Mouse (Mus musculus) kidney, embryonic 14.5 days (tissue): ENCODE measurements around the gene Fam160a1. TPM values are rescaled to one million over a fixed set of nuclear protein-coding genes. Genes with fewer than 3 reads are reported as not detected.

ENCODE experiments used
- ATAC-seq: fragments of 200-750 bp; cut with Nextera tagmentation; 2 replicates; pipeline ENCODE4 v1.8.0; 2017; ENCODE audit warnings: moderate number of reproducible peaks, mild to moderate bottlenecking, moderate TSS enrichment, moderate library complexity; ENCODE audit not compliant: low FRiP score, low TSS enrichment
- H3K27ac ChIP-seq: fragments of 300-500 bp; sonication (generic); 2 replicates; pipeline ENCODE4 v1.5.1; 2014; ENCODE audit warnings: low read depth, mild to moderate bottlenecking, low read length, moderate library complexity, mixed read lengths
- H3K27me3 ChIP-seq: fragments of 300-500 bp; sonication (generic); 2 replicates; pipeline ENCODE4 v1.6.1; 2014; ENCODE audit warnings: mild to moderate bottlenecking, low read length; ENCODE audit not compliant: control insufficient read depth, insufficient read depth
- H3K36me3 ChIP-seq: fragments of 300-500 bp; sonication (generic); 2 replicates; pipeline ENCODE4 v1.6.1; 2014; ENCODE audit warnings: low read length, mixed read lengths; ENCODE audit not compliant: control insufficient read depth, insufficient read depth
- H3K4me1 ChIP-seq: fragments of 300-500 bp; sonication (generic); 2 replicates; pipeline ENCODE4 v1.6.1; 2014; ENCODE audit warnings: low read length, mixed read lengths; ENCODE audit not compliant: control insufficient read depth, insufficient read depth
- H3K4me2 ChIP-seq: fragments of 300-500 bp; sonication (generic); replicated peaks from 2 replicates; pipeline ENCODE4 v1.6.1; 2014; ENCODE audit warnings: low read depth, mild to moderate bottlenecking, low read length
- H3K4me3 ChIP-seq: fragments of 300-500 bp; sonication (generic); 2 replicates; pipeline ENCODE4 v1.5.1; 2014; ENCODE audit warnings: mild to moderate bottlenecking, low read length
- H3K9ac ChIP-seq: fragments of 300-500 bp; sonication (generic); 2 replicates; pipeline ENCODE4 v1.6.1; 2014; ENCODE audit warnings: low read depth, mild to moderate bottlenecking, low read length, moderate library complexity
- H3K9me3 ChIP-seq: fragments of 300-500 bp; sonication (generic); 2 replicates; pipeline ENCODE4 v1.6.1; 2016; ENCODE audit warnings: low read length; ENCODE audit not compliant: control insufficient read depth
- WGBS: fragments of 180-500 bp; shearing (Covaris S2); extraction: QIAGEN DNeasy Blood & Tissue Kit; methylation state at CpG from one replicate; pipeline ENCODE4 v1.1.7; 2014; 5-methylcytosine and 5-hydroxymethylcytosine counted together
- polyA plus RNA-seq: library from polyadenylated mRNA; unstranded; fragments of >200 nt; fragmentation: Nextera tagmentation; extraction: Ambion mirVana; gene quantifications from 2 replicates; pipeline ENCODE4 v1.2.1, GENCODE M21; 2014

Gene Fam160a1
- polyA plus RNA-seq, 1 experiment from 2014 or later, result 5.9 TPM

GRCm38 (mm10) chr3:85776707-85777106 lies 40.4 kb downstream of the Fam160a1 start:
- no peaks in the 10 kb centered on the region for H3K36me3 ChIP-seq
- H3K4me1 ChIP-seq, result no peaks in the 10 kb centered on the region
- WGBS, result 31% methylated on average over 10 of the region's 10 CpGs
- H3K4me2 ChIP-seq, result peak overlapping the region; percentile 29
- H3K4me3 ChIP-seq, result no peak overlapping the region
- peak; percentile 56; the same call in 1 of the 2 replicates for ATAC-seq
- no peaks in the 10 kb centered on the region for H3K9me3 ChIP-seq
- H3K27ac ChIP-seq, result no peak overlapping the region
- no peak overlapping the region for H3K9ac ChIP-seq
- H3K27me3 ChIP-seq, result no peaks in the 10 kb centered on the region

GRCm38 (mm10) chr3:85776126-85776525 lies 41.0 kb downstream of the Fam160a1 start:
- 69% methylated on average over 6 of the region's 6 CpGs for WGBS
- H3K9ac ChIP-seq, result no peak overlapping the region
- H3K36me3 ChIP-seq, result no peaks in the 10 kb centered on the region
- H3K4me1 ChIP-seq, result no peaks in the 10 kb centered on the region
- H3K9me3 ChIP-seq, result no peaks in the 10 kb centered on the region
- H3K4me3 ChIP-seq, result no peak overlapping the region
- H3K27ac ChIP-seq, result no peak overlapping the region
- no peak for ATAC-seq
- H3K4me2 ChIP-seq, result no peak overlapping the region
- no peaks in the 10 kb centered on the region for H3K27me3 ChIP-seq

GRCm38 (mm10) chr3:85773886-85774285 lies 43.2 kb downstream of the Fam160a1 start:
- no peak overlapping the region for H3K4me3 ChIP-seq
- H3K9ac ChIP-seq, result no peak overlapping the region
- H3K27ac ChIP-seq, result no peak overlapping the region
- no peaks in the 10 kb centered on the region for H3K27me3 ChIP-seq
- H3K4me1 ChIP-seq, result no peaks in the 10 kb centered on the region
- no peak overlapping the region for H3K4me2 ChIP-seq
- H3K36me3 ChIP-seq, result no peaks in the 10 kb centered on the region
- H3K9me3 ChIP-seq, result no peaks in the 10 kb centered on the region
- 0 out of 2 replicates have a peak, but pooled peaks have one; percentile 43 for ATAC-seq
- 73% methylated on average over 4 of the region's 4 CpGs for WGBS

GRCm38 (mm10) chr3:85773425-85773824 lies 43.7 kb downstream of the Fam160a1 start:
- H3K27ac ChIP-seq, result no peak overlapping the region
- H3K4me3 ChIP-seq, result no peak overlapping the region
- no peak overlapping the region for H3K9ac ChIP-seq
- no peaks in the 10 kb centered on the region for H3K27me3 ChIP-seq
- H3K4me1 ChIP-seq, result no peaks in the 10 kb centered on the region
- no peaks in the 10 kb centered on the region for H3K36me3 ChIP-seq
- ATAC-seq, result no peak
- no peaks in the 10 kb centered on the region for H3K9me3 ChIP-seq
- H3K4me2 ChIP-seq, result no peak overlapping the region
- WGBS, result 51% methylated on average over 3 of the region's 3 CpGs

GRCm38 (mm10) chr3:85764937-85765337 lies 52.2 kb downstream of the Fam160a1 start:
- no peaks in the 10 kb centered on the region for H3K36me3 ChIP-seq
- ATAC-seq, result no peak
- no peak overlapping the region for H3K4me3 ChIP-seq
- no peak overlapping the region for H3K9ac ChIP-seq
- H3K27ac ChIP-seq, result no peak overlapping the region
- no peak overlapping the region for H3K4me2 ChIP-seq
- WGBS, result 41% methylated on average over 7 of the region's 7 CpGs
- no peaks in the 10 kb centered on the region for H3K9me3 ChIP-seq
- H3K27me3 ChIP-seq, result no peaks in the 10 kb centered on the region
- no peaks in the 10 kb centered on the region for H3K4me1 ChIP-seq

GRCm38 (mm10) chr3:85764008-85764834 lies 52.9 kb downstream of the Fam160a1 start:
- Histone ChIP-seq H3K9ac (no peak overlapping the region), H3K27me3 (no peaks in the 10 kb centered on the region), H3K4me3 (no peak overlapping the region), H3K4me1 (no peaks in the 10 kb centered on the region), H3K9me3 (no peaks in the 10 kb centered on the region), H3K4me2 (no peak overlapping the region), H3K27ac (no peak overlapping the region), H3K36me3 (no peaks in the 10 kb centered on the region)
- WGBS, result 62% methylated on average over 18 of the region's 18 CpGs
- ATAC-seq, result no peak

- Histone ChIP-seq H3K27me3 (no peaks in the 10 kb centered on the region), H3K9ac (no peak overlapping the region), H3K27ac (no peak overlapping the region), H3K36me3 (no peaks in the 10 kb centered on the region), H3K4me1 (no peaks in the 10 kb centered on the region), H3K4me2 (no peak overlapping the region), H3K4me3 (no peak overlapping the region), H3K9me3 (no peaks in the 10 kb centered on the region)
- no peak for ATAC-seq
- 38% methylated on average over 2 of the region's 2 CpGs for WGBS
Observed at GRCm38 (mm10) chr3:85757944-85758343, 59.1 kb downstream of the Fam160a1 start.

- Histone ChIP-seq H3K9me3 (no peaks in the 10 kb centered on the region), H3K4me3 (no peak overlapping the region), H3K9ac (no peak overlapping the region), H3K36me3 (no peaks in the 10 kb centered on the region), H3K4me2 (no peak overlapping the region), H3K4me1 (no peaks in the 10 kb centered on the region), H3K27ac (no peak overlapping the region), H3K27me3 (no peaks in the 10 kb centered on the region)
- WGBS, result 84% methylated on average over 4 of the region's 4 CpGs
- ATAC-seq, result no peak
Observed at GRCm38 (mm10) chr3:85757435-85757834, 59.7 kb downstream of the Fam160a1 start.

- Histone ChIP-seq H3K4me1 (0 out of 2 replicates have a peak, but pooled peaks cover 3% of the 10 kb centered on the region), H3K4me2 (no peak overlapping the region), H3K9ac (no peak overlapping the region), H3K9me3 (no peaks in the 10 kb centered on the region), H3K36me3 (no peaks in the 10 kb centered on the region), H3K27ac (no peak overlapping the region), H3K27me3 (no peaks in the 10 kb centered on the region), H3K4me3 (no peak overlapping the region)
- WGBS, result 56% methylated on average over 4 of the region's 4 CpGs
- ATAC-seq, result no peak
Observed at GRCm38 (mm10) chr3:85749348-85749747, 67.7 kb downstream of the Fam160a1 start.
